Mouse (Mus musculus): ENCODE measurements at regions not wholly inside any gene's neighbourhood (a gene's known extent, or its start where the extent isn't known, plus 50 kb on each side); places are given as distances from the start of the nearest gene placed in this dataset.

GRCm38 (mm10) chr2:132468957-132469642 is 83.9 kb upstream of the Prokr2 start:
- no peak for TF ChIP-seq CTCF (conservative IDR thresholded peaks at IDR 0.05; ENCODE audit: low read length)
- TF ChIP-seq POU5F1 (IDR thresholded peaks at IDR 0.05; ENCODE audit: borderline replicate concordance, low read length) = no peak
- TF ChIP-seq NANOG (IDR thresholded peaks at IDR 0.05; ENCODE audit: borderline replicate concordance, low read length) = no peak
